Mouse (Mus musculus): ENCODE data around the gene Rere.
A peak's percentile ranks its signal among the peaks of the same experiment; 100 is the strongest.

The Rere gene

GRCm38 (mm10) chr4:150624214-150624823, 342.9 kb downstream of the Rere start:
- no peak for DNase-seq

- no peak for DNase-seq
Measured at GRCm38 (mm10) chr4:150624933-150625332, 343.5 kb downstream of the Rere start.

- DNase-seq: peak; percentile 87
Measured at GRCm38 (mm10) chr4:150625425-150625824, 344.0 kb downstream of the Rere start.

GRCm38 (mm10) chr4:150625951-150626732, 344.7 kb downstream of the Rere start:
- peak; percentile 84 for DNase-seq

GRCm38 (mm10) chr4:150629266-150629665, 347.8 kb downstream of the Rere start:
- no peak for DNase-seq

- DNase-seq: no peak
Measured at GRCm38 (mm10) chr4:150635568-150635967, 354.1 kb downstream of the Rere start.

- no peak for DNase-seq
Measured at GRCm38 (mm10) chr4:150636635-150637034, 355.2 kb downstream of the Rere start.

- no peak for DNase-seq
Measured at GRCm38 (mm10) chr4:150644299-150644698, 362.9 kb downstream of the Rere start.

- DNase-seq: no peak
Measured at GRCm38 (mm10) chr4:150649327-150649726, 367.9 kb downstream of the Rere start.

- no peak for DNase-seq
Measured at GRCm38 (mm10) chr4:150651390-150652277, 370.2 kb downstream of the Rere start, which contains the start of gene Slc45a1. Slc45a1 (minus strand) TSS chr4:150652174.

GRCm38 (mm10) chr4:150653072-150653599, 371.7 kb downstream of the Rere start:
- DNase-seq: no peak

GRCm38 (mm10) chr4:150655989-150656388, 374.5 kb downstream of the Rere start:
- peak; percentile 86 for DNase-seq

- peak; percentile 52 for DNase-seq
Measured at GRCm38 (mm10) chr4:150656504-150656903, 375.1 kb downstream of the Rere start.

- peak; percentile 46 for DNase-seq
Measured at GRCm38 (mm10) chr4:150659926-150660610, 378.6 kb downstream of the Rere start.

- DNase-seq: no peak
Measured at GRCm38 (mm10) chr4:150661886-150662285, 380.4 kb downstream of the Rere start.

GRCm38 (mm10) chr4:150663192-150663591, 381.7 kb downstream of the Rere start:
- DNase-seq: peak; percentile 70

GRCm38 (mm10) chr4:150664726-150665125, 383.3 kb downstream of the Rere start:
- no peak for DNase-seq

GRCm38 (mm10) chr4:150665806-150666205, 384.4 kb downstream of the Rere start:
- DNase-seq: no peak
